In genomic region chr3:133753041-133753440, GRCm38 (mm10) we compare ENCODE assay signal across 26 mouse cellular contexts.
DNase-seq lines count a peak whose midpoint lies in the region; ATAC-seq and TF ChIP-seq lines count a peak whose summit lies in the region.
"Had no signal": no experiment of that assay in that cellular context is flagged by ENCODE, and none has a peak within 500 bp of the region (broad histone marks: within the 10 kb centered on the region; RNA-seq: fewer than 3 reads in every experiment).

No protein-coding gene starts in this region.

- peak overlapping the region; percentile 17 for H3K27ac ChIP-seq in bone marrow macrophage, adult 2 months (ENCODE audit: insufficient read depth, low read depth, low read length)
- H3K27ac ChIP-seq in lung, postnatal 0 days (ENCODE audit: low read length): 0 out of 2 replicates have a peak overlapping the region, but pooled peaks have one; percentile 26
- H3K27ac ChIP-seq in intestine, embryonic 16.5 days (ENCODE audit: low read length): no peak overlapping the region
- H3K27ac ChIP-seq: embryonic facial prominence, embryonic 13.5 days; forebrain, embryonic 15.5 days; heart, embryonic 15.5 days; left cerebral cortex, adult 2 months; limb, embryonic 15.5 days; liver, embryonic 15.5 days; midbrain, embryonic 15.5 days; neural tube, embryonic 12.5 days had no signal

- WGBS in lung, postnatal 0 days: 52% methylated on average over 3 of the region's 3 CpGs
- WGBS in intestine, embryonic 16.5 days: 79% methylated on average over 3 of the region's 3 CpGs

- peaks cover 37% of the 10 kb centered on the region for H3K4me1 ChIP-seq in bone marrow macrophage, adult 2 months (ENCODE audit: control insufficient read depth, insufficient read depth, low read length)
- H3K4me1 ChIP-seq in lung, postnatal 0 days (ENCODE audit: insufficient read depth, low read depth, low read length): peaks cover 20% of the 10 kb centered on the region; the same call in 1 of the 2 replicates
- peaks cover 16% of the 10 kb centered on the region; the same call in 1 of the 2 replicates for H3K4me1 ChIP-seq in intestine, embryonic 16.5 days (ENCODE audit: control insufficient read depth, insufficient read depth, low read length)
- H3K4me1 ChIP-seq: liver, embryonic 15.5 days had no signal

- H3K36me3 ChIP-seq in lung, postnatal 0 days (ENCODE audit: insufficient read depth, low read length): no peaks in the 10 kb centered on the region
- no peaks in the 10 kb centered on the region for H3K36me3 ChIP-seq in intestine, embryonic 16.5 days (ENCODE audit: control insufficient read depth, insufficient read depth, low read length)
- H3K36me3 ChIP-seq: embryonic facial prominence, embryonic 13.5 days; forebrain, embryonic 15.5 days; heart, embryonic 15.5 days; hindbrain, embryonic 13.5 days; limb, embryonic 15.5 days; liver, embryonic 15.5 days; midbrain, embryonic 15.5 days; neural tube, embryonic 12.5 days had no signal

- H3K9me3 ChIP-seq in lung, postnatal 0 days (ENCODE audit: low read length): no peaks in the 10 kb centered on the region
- H3K9me3 ChIP-seq in intestine, embryonic 16.5 days (ENCODE audit: control insufficient read depth, low read length): no peaks in the 10 kb centered on the region
- H3K9me3 ChIP-seq: embryonic facial prominence, embryonic 13.5 days; forebrain, embryonic 15.5 days; heart, embryonic 15.5 days; hindbrain, embryonic 13.5 days; limb, embryonic 15.5 days; liver, embryonic 15.5 days; midbrain, embryonic 15.5 days; neural tube, embryonic 12.5 days had no signal

- TF ChIP-seq EP300 in lung, postnatal 0 days (IDR thresholded peaks at IDR 0.05): peak; percentile 70

- H3K9ac ChIP-seq in lung, postnatal 0 days (replicated peaks; ENCODE audit: low read depth): no peak overlapping the region
- no peak overlapping the region for H3K9ac ChIP-seq in intestine, embryonic 16.5 days (ENCODE audit: low read depth, low read length)
- H3K9ac ChIP-seq: embryonic facial prominence, embryonic 13.5 days; forebrain, embryonic 15.5 days; heart, embryonic 15.5 days; hindbrain, embryonic 13.5 days; limb, embryonic 15.5 days; liver, embryonic 15.5 days; midbrain, embryonic 15.5 days; neural tube, embryonic 12.5 days had no signal

- TF ChIP-seq CTCF in bone marrow macrophage, adult 2 months (IDR thresholded peaks at IDR 0.05; ENCODE audit: low read depth, low read length): no peak
- no peak for TF ChIP-seq CTCF in lung, postnatal 0 days (IDR thresholded peaks at IDR 0.05)

- no peaks in the 10 kb centered on the region for H3K27me3 ChIP-seq in lung, postnatal 0 days (replicated peaks; ENCODE audit: insufficient read depth, low read length)
- no peaks in the 10 kb centered on the region for H3K27me3 ChIP-seq in intestine, embryonic 16.5 days (replicated peaks; ENCODE audit: control insufficient read depth, insufficient read depth, low read length)
- H3K27me3 ChIP-seq: embryonic facial prominence, embryonic 13.5 days; forebrain, embryonic 15.5 days; heart, embryonic 15.5 days; limb, embryonic 15.5 days; liver, embryonic 15.5 days; midbrain, embryonic 15.5 days; neural tube, embryonic 12.5 days had no signal

- H3K4me2 ChIP-seq in lung, postnatal 0 days (replicated peaks; ENCODE audit: low read depth, low read length): no peak overlapping the region
- H3K4me2 ChIP-seq in intestine, embryonic 16.5 days (ENCODE audit: low read depth, low read length): no peak overlapping the region
- H3K4me2 ChIP-seq: embryonic facial prominence, embryonic 13.5 days; forebrain, embryonic 15.5 days; heart, embryonic 15.5 days; limb, embryonic 15.5 days; liver, embryonic 15.5 days; midbrain, embryonic 15.5 days; neural tube, embryonic 12.5 days had no signal

- no peak for TF ChIP-seq POLR2A in bone marrow macrophage, adult 2 months (IDR thresholded peaks at IDR 0.05; ENCODE audit: borderline replicate concordance, low read depth, low read length)

- DNase-seq in heart, adult 11 months: peak; percentile 50
- DNase-seq in heart, adult 9 months (ENCODE audit: low spot score in 2 of 2): no peak
- DNase-seq in lung, postnatal 0 days (ENCODE audit: low spot score): peak; percentile 88
- peak; percentile 14 for DNase-seq in retina, postnatal 1 day
- DNase-seq in left cerebral cortex, adult 18-20 months (ENCODE audit: low spot score in 2 of 2): no peak
- DNase-seq: adrenal gland, adult 2 months; cerebellum, adult 2 months; cerebellum, postnatal 25 days; gastrocnemius, postnatal 14 days; heart, postnatal 36 days; kidney, adult 9 months; kidney, postnatal 4 days; left cerebral cortex, postnatal 4 days; thymus, adult 18-20 months; thymus, postnatal 36 days had no signal

- H3K4me3 ChIP-seq in bone marrow macrophage, adult 2 months (ENCODE audit: insufficient read depth, low read length): no peak overlapping the region
- no peak overlapping the region for H3K4me3 ChIP-seq in lung, postnatal 0 days (ENCODE audit: low read depth, low read length)
- H3K4me3 ChIP-seq in intestine, embryonic 16.5 days (ENCODE audit: low read length): no peak overlapping the region
- H3K4me3 ChIP-seq: embryonic facial prominence, embryonic 13.5 days; forebrain, embryonic 15.5 days; heart, embryonic 15.5 days; hindbrain, embryonic 13.5 days; left cerebral cortex, adult 2 months; limb, embryonic 15.5 days; liver, embryonic 15.5 days; midbrain, embryonic 15.5 days; neural tube, embryonic 12.5 days had no signal

- ATAC-seq in lung, postnatal 0 days: peak; percentile 77
- no peak for ATAC-seq in intestine, embryonic 16.5 days
- ATAC-seq: forebrain, embryonic 15.5 days had no signal

Comparison
In these comparisons a context has a peak if more than half of its experiments do, and no peak if none do; other contexts are left out.
1. DNase-seq: peak in heart, adult 11 months (single experiment), lung, postnatal 0 days (single experiment) and retina, postnatal 1 day (single experiment); none in heart, adult 9 months (0 of 2) and left cerebral cortex, adult 18-20 months (0 of 2).